Mouse (Mus musculus) cerebellum, postnatal 36 days (tissue): Measurements from ENCODE around the gene Gm11563.
A peak's percentile ranks its signal among the peaks of the same experiment; 100 is the strongest.
"Not testable (repeated sequence)": the region's sequence is repeated elsewhere in the genome, so short reads cannot be mapped to it uniquely, and the experiment has no call there.

ENCODE experiments used
- DNase-seq, 2 experiments: peaks; one replicate each; pipeline ENCODE4 v3.0.0; 2021 to 2022; ENCODE audit warnings: mixed read lengths in 2 of 2

The Gm11563 gene

GRCm38 (mm10) chr11:99658467-99659010 is at the start of gene Gm11563:
Gene Gm11563, minus strand, starts transcription at chr11:99658960.
- not testable (repeated sequence) for DNase-seq

GRCm38 (mm10) chr11:99690463-99690862 is 31.7 kb upstream of the Gm11563 start, which contains the start of gene Gm14190:
Gene Gm14190, minus strand, starts transcription at chr11:99690740.
- DNase-seq = no peak

DNA sequence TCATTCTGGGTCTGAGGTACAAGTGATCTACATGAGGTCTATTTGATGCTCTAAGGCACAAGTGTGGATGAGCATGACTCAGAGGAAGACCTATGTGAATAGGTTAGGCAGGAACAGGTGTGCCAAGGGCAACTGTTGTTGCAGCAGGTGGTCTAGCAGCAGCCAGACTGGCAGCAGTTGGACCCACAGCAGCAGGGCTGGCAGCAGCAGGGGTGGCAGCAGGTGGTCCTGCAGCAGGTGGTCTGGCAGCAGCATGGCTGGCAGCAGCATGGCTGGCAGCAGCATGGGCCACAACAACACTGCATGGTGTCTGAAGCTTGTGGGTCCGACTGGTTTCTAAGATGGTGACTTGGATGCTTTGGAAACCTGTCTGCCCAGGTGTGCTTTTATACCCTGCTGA is 26.5 kb upstream of the Gm11563 start:
- DNase-seq = not testable (repeated sequence)

DNA sequence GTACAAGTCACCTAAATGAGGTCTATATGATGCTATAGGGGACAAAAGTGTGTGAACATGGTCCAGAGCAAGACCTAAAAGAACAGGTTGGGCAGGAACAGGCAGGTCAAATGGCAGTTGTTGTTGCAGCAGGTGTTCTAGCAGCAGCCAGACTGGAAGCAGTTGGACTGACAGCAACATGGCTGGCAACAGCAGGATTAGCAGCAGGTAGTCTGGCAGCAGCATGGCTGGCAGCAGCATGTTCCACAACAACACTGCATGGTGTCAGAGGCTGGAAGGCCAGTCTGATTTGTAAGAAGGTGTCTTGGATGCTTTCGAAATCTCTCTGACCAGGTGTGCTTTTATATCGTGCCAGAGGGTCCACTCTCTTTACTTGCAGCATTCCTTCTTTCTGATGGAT is 24.7 kb upstream of the Gm11563 start:
- DNase-seq = no peak

GRCm38 (mm10) chr11:99665860-99666259 is 7.1 kb upstream of the Gm11563 start, which contains the start of gene Krtap4-6:
Gene Krtap4-6, minus strand, starts transcription at chr11:99665960.
- no peak for DNase-seq

DNA sequence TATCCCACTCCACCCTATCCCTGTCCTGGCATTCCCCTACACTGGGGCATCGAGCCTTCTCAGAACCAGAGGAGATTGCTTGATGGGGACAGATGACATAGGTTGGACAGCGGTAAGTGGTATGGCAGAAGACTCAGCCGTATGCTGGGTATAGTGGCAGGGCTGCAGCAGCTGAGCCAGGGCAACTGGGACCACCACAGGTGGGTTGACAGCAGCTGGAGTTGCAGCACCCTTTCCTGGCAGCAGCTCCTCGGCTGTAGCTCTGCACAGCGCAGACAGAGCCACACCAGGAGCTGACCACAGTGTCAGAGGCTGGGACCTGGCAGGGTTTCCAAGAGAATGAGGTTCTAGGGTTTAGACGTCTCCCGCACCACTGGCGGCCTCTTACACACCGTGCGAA is 4.0 kb upstream of the Gm11563 start:
- DNase-seq = no peak

- no peak for DNase-seq
These were observed 496 bp upstream of the Gm11563 start for GRCm38 (mm10) chr11:99659256-99659655.

DNA sequence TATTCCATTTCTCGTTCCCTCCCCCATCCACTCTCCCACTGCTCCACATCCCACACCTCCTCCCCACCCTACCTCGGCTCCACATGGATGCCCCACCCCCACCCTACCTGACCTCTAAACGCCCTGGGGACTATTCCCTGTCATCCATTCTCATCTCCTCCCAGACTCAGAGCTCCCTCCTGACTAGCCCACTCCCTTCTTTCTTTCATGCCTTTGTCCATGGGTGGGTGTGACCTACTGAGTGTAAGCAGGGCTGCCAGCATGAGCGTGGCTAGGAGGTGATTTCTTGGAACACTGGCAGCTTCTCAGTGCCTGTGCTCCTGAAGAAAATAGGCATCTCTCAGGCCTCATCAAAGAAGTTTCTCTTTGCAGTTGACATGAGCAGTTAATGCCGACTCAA is 1.7 kb downstream of the Gm11563 start:
- no peak for DNase-seq

DNA sequence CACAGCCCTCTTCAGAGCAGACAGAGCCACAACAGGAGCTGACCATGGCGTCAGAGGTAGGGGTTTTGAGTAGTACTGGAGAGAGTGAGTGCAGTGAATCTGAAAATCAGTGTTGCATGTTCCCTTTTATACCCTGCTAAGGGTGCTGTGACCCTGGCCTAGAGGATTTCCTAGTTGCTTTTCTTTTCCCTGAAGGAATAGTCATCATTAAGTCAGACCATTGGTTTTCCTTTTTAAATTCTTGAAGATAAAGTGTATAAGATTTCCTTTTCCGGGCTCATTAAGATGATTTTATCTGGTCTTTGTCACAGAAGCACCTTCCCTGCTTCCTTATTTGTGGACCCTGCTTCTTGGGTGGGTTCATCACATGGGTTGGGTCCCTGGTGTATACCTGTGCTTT is 8.6 kb downstream of the Gm11563 start, which contains the start of gene Gm11555:
Gm11555 (minus strand) TSS at position 101 of the 400 bp plus-strand sequence.
- no peak for DNase-seq

- no peak for DNase-seq
These were observed 12.3 kb downstream of the Gm11563 start for GRCm38 (mm10) chr11:99646444-99646843.

DNA sequence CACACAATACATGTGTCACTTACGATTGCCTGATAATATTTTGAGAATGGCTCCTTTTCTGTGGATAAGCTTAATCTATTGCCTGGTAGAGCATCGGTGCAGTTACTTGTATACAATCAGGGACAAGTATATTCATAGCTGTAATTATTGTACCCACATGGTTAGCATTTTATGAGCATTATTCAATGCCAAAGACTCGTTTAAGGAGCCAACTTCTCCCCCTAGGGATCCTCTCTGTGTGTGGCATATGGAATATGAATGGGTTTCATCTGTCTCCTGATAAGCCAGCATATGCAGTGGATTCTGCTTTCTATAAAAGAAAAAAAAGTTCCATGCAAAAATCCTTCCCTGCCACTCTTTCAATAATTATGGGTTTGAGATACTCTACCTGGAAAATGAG is 14.4 kb downstream of the Gm11563 start:
- no peak for DNase-seq

GRCm38 (mm10) chr11:99643635-99644139 is 15.1 kb downstream of the Gm11563 start, which contains the start of gene Krtap4-7:
Gene Krtap4-7, minus strand, starts transcription at chr11:99644089.
- DNase-seq = not testable (repeated sequence)

GRCm38 (mm10) chr11:99640926-99641325 is 17.8 kb downstream of the Gm11563 start:
- no peak for DNase-seq

DNA sequence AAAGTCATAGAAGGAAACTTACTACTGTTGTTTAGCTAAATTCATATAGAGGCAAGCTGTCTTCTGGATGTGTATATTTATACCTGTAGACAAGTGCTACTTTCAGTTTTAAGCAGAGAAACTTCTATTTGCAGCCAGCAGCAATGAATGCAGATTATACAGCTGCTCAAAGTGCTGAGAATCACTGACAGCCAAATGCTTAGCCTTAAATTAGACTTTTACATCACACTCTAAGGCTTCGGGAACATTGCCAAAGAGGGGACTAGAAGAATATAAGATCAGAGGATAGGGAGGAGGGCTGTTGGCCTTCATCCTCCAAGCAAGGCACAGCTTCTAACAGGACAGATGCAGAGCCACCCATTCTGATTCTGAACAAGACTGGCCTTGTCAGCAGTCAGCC is 21.7 kb downstream of the Gm11563 start:
- DNase-seq = no peak

DNA sequence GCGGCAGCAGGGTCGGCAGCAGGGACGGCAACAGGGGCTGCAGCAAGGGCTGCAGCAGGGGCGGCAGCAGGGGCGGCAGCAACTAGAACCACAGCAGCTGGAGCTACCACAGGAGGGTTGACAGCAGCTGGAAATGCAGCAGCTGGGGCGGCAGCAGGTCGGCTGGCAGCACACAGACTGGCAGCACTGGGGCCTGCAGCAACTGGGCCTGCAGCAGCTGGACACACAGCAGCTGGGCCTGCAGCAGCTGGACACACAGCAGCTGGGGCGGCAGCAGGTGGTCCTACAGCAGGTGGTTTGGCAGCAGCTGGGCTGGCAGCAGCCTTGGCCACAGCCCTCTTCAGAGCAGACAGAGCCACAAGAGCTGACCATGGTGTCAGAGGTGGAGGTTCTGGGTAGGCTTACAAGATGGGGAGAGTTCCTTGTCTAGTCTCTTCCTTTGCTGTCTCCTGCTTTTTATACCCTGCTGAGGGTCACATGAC is 24.1 kb downstream of the Gm11563 start, which contains the start of gene Krtap4-2:
Krtap4-2 (minus strand) TSS at position 432 of the 482 bp plus-strand sequence.
- DNase-seq = no peak

DNA sequence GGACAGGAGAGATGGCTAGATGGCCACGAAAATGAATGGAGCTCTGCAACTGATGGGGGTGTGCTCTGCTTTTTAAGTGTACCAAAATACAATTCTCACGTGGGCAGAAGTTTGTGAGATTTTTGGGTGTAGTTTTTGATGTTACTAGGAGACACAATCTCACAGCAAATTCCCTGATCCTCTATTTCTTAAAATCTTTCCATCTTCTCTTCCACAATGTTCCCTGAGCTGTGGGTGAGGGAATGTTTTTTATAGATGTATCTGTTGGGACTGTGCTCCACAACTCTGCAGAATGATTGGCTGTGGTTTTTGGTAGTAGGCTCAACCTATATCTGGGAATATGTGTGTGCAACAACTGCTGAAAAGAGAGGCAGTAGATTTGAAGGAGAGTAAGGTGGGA is 25.5 kb downstream of the Gm11563 start:
- DNase-seq = no peak

- no peak for DNase-seq
These were observed 27.9 kb downstream of the Gm11563 start for GRCm38 (mm10) chr11:99630890-99631289.

- DNase-seq = no peak
These were observed 30.6 kb downstream of the Gm11563 start, which contains the start of gene Krtap4-1 for GRCm38 (mm10) chr11:99628138-99628537. Gene Krtap4-1, minus strand, starts transcription at chr11:99628238.

- DNase-seq = no peak
These were observed 38.4 kb downstream of the Gm11563 start, which contains the start of gene Gm11562 for GRCm38 (mm10) chr11:99620335-99620734. Gene Gm11562, minus strand, starts transcription at chr11:99620435.

GRCm38 (mm10) chr11:99614796-99615363 is 43.9 kb downstream of the Gm11563 start, which contains the start of gene Krtap2-4:
Gene Krtap2-4, minus strand, starts transcription at chr11:99614846.
- DNase-seq = no peak

DNA sequence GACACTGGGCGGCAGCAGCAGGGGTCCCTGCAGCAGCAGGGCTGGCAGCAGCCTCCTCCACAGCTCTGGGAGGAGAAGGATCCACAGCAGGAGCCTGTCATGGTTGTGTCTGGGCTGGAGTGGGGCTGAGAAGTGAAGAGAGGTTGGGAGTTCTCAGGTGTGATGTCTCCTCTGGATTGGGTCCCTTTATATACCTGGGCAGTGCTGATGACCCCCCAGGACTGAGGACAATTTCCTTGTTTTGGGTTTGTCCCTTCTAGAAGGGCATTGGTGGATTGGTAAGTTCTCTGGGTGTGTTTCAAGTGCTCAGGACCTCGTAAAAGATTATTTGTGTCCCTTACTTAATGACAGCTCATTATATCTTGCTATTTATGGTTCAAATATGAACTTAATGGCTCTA is 48.7 kb downstream of the Gm11563 start, which contains the start of gene Gm11937:
Gm11937 (minus strand) TSS at position 101 of the 400 bp plus-strand sequence.
- DNase-seq = not testable (repeated sequence)

DNA sequence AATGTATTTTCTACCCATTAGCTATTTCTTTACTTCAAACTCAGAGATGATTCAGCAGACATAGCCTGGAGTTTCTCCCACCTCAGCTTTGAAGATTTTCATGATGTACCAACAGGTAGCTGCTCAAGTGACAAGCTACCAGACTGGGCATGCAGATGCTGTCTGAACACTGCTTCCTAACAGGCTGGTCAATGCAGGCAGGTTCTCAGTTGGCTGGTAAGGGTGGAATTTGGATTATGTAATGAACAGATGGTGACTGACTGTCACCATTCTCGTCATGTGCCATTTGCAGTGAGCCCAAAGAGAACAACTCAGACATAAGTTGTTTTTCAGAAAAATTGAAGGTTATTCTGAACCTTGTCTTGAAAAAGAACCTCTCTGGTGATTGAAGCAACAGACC is 49.6 kb downstream of the Gm11563 start:
- DNase-seq = peak; percentile 3 to 6
